Mouse (Mus musculus) mouse embryonic stem cell (cell line): ENCODE measurements around the gene Adam1a.

Source experiments
- in situ Hi-C, 2 experiments: fragments of 300-500 bp; cut with MboI; formaldehyde crosslinking; loops; 1 replicate in 1 of 2; 3 replicates in 1 of 2; pipeline ENCODE4 v1.14.3; 2019 to 2020; ENCODE audit warnings: low sequenced_read_pairs in 2 of 2, low pct_unique_long_range_greater_than_20kb in 1 of 2, mixed read lengths in 1 of 2; ENCODE audit not compliant: unreplicated experiment in 1 of 2

Adam1a gene

GRCm38 (mm10) chr5:121569881-121570420, 24.7 kb upstream of the Adam1a start:
- in situ Hi-C loops: no loop called here

GRCm38 (mm10) chr5:121566035-121566681, 20.9 kb upstream of the Adam1a start:
- in situ Hi-C loops: no loop called here

- in situ Hi-C loops: loop anchor here in 1 of 2 experiments (5.0 kb wide), 1 partner anchor 43 kb away; no protein-coding TSS in a partner anchor
Observed at GRCm38 (mm10) chr5:121564468-121564895, 19.2 kb upstream of the Adam1a start.

- in situ Hi-C loops: loop anchor here in 1 of 2 experiments (5.0 kb wide), 1 partner anchor 45 kb away; no protein-coding TSS in a partner anchor
Observed at GRCm38 (mm10) chr5:121562436-121562835, 17.2 kb upstream of the Adam1a start.

- in situ Hi-C loops: no loop called here
Observed at GRCm38 (mm10) chr5:121549196-121549595, 3.9 kb upstream of the Adam1a start.

- in situ Hi-C loops: no loop called here
Observed at GRCm38 (mm10) chr5:121547084-121547483, 1.8 kb upstream of the Adam1a start.

GRCm38 (mm10) chr5:121546530-121546895, 1.2 kb upstream of the Adam1a start:
- in situ Hi-C loops: no loop called here

- in situ Hi-C loops: no loop called here
Observed at GRCm38 (mm10) chr5:121545793-121546529, 679 bp upstream of the Adam1a start, which contains the start of gene Mapkapk5. Mapkapk5 (minus strand) TSS chr5:121545905.

GRCm38 (mm10) chr5:121543370-121543769, 1.9 kb downstream of the Adam1a start:
- in situ Hi-C loops: no loop called here

GRCm38 (mm10) chr5:121541235-121541634, 4.0 kb downstream of the Adam1a start:
- in situ Hi-C loops: no loop called here

- in situ Hi-C loops: no loop called here
Observed at GRCm38 (mm10) chr5:121540066-121540465, 5.2 kb downstream of the Adam1a start.

GRCm38 (mm10) chr5:121537588-121537987, 7.7 kb downstream of the Adam1a start:
- in situ Hi-C loops: no loop called here

GRCm38 (mm10) chr5:121536921-121537555, 8.2 kb downstream of the Adam1a start:
- in situ Hi-C loops: no loop called here

GRCm38 (mm10) chr5:121535116-121535515, 10.2 kb downstream of the Adam1a start:
- in situ Hi-C loops: no loop called here

GRCm38 (mm10) chr5:121534521-121534920, 10.8 kb downstream of the Adam1a start:
- in situ Hi-C loops: no loop called here

GRCm38 (mm10) chr5:121526961-121527360, 18.3 kb downstream of the Adam1a start:
- in situ Hi-C loops: no loop called here

- in situ Hi-C loops: no loop called here
Observed at GRCm38 (mm10) chr5:121526526-121526925, 18.8 kb downstream of the Adam1a start.

- in situ Hi-C loops: no loop called here
Observed at GRCm38 (mm10) chr5:121525774-121526450, 19.4 kb downstream of the Adam1a start.
